In genomic region chr2:52701368-52702036, GRCm38 (mm10) we compare ENCODE assay signal across 21 mouse cellular contexts.
"Had no signal": no experiment of that assay in that cellular context is flagged by ENCODE, and none has a peak within 500 bp of the region (broad histone marks: within the 10 kb centered on the region; RNA-seq: fewer than 3 reads in every experiment).

No protein-coding gene starts in this region.

- H3K27ac ChIP-seq: kidney, embryonic 15.5 days; left cerebral cortex, adult 2 months; limb, embryonic 12.5 days; limb, embryonic 15.5 days; liver, embryonic 14.5 days; midbrain, embryonic 10.5 days; neural tube, embryonic 13.5 days; stomach, postnatal 0 days had no signal

- H3K4me2 ChIP-seq: kidney, embryonic 15.5 days; limb, embryonic 12.5 days; limb, embryonic 15.5 days; liver, embryonic 11.5 days; lung, embryonic 14.5 days; neural tube, embryonic 13.5 days had no signal

- H3K9ac ChIP-seq: kidney, embryonic 15.5 days; limb, embryonic 12.5 days; limb, embryonic 15.5 days; liver, embryonic 14.5 days; liver, postnatal 0 days; lung, embryonic 14.5 days; neural tube, embryonic 13.5 days had no signal

- DNase-seq: kidney, postnatal 10 days; kidney, postnatal 36 days; layer of hippocampus, postnatal 36 days; left cerebral cortex, postnatal 4 days; liver, postnatal 0 days; lung, embryonic 14.5 days; midbrain, embryonic 14.5 days; thymus, adult 2 months; thymus, postnatal 14 days; thymus, postnatal 4 days had no signal

- ATAC-seq: liver, postnatal 0 days; lung, postnatal 0 days had no signal

- H3K4me1 ChIP-seq: kidney, embryonic 15.5 days; limb, embryonic 12.5 days; limb, embryonic 15.5 days; midbrain, embryonic 10.5 days; neural tube, embryonic 13.5 days had no signal

- H3K9me3 ChIP-seq: kidney, embryonic 15.5 days; limb, embryonic 12.5 days; limb, embryonic 15.5 days; megakaryocyte, embryonic 14.5 days; midbrain, embryonic 10.5 days; neural tube, embryonic 13.5 days had no signal

- H3K27me3 ChIP-seq: kidney, embryonic 15.5 days; limb, embryonic 12.5 days; limb, embryonic 15.5 days; megakaryocyte, embryonic 14.5 days; neural tube, embryonic 13.5 days had no signal

- H3K4me3 ChIP-seq: kidney, embryonic 15.5 days; left cerebral cortex, adult 2 months; limb, embryonic 12.5 days; limb, embryonic 15.5 days; megakaryocyte, embryonic 14.5 days; midbrain, embryonic 10.5 days; neural tube, embryonic 13.5 days had no signal
